Mouse (Mus musculus): ENCODE data around the gene Wwc2. TPM values are rescaled to one million over a fixed set of nuclear protein-coding genes. Genes with fewer than 3 reads are reported as not detected.

The Wwc2 gene
- total and polyA plus RNA-seq, 2 experiments from 2014 or later: 8.2 to 18.5 TPM

DNA sequence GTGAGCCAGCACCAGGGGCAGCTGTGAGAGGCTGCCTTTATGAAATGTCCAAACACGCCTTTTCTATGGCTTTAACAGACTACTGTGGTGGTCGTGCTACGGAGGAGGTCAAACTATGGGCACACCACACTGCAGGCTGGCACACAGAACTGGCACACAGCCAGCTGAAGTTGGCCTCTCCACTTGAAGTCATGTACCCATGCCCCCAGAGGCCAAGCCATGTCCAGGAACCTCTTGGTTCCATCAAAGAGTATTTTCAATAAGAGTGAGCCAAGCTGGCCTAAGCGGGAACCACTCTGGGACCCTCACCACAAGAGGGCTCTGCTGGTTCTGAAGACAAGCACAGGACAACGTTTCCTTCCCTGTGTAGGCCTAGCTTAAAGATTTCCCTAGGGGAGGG lies 49.7 kb downstream of the Wwc2 start:
- no peak overlapping the region for H3K4me2 ChIP-seq (ENCODE audit: low read depth, low read length)
- DNase-seq (ENCODE audit: low spot score): no peak
- peak overlapping the region; percentile 88 for H3K27ac ChIP-seq (ENCODE audit: low read depth)
- H3K9me3 ChIP-seq (replicated peaks; ENCODE audit: control insufficient read depth, low read length): no peaks in the 10 kb centered on the region
- no peak for TF ChIP-seq EP300 (IDR thresholded peaks at IDR 0.05; ENCODE audit: low read depth)
- TF ChIP-seq CTCF (IDR thresholded peaks at IDR 0.05; ENCODE audit: low read depth): peak; percentile 34
- no peak overlapping the region for H3K4me3 ChIP-seq (ENCODE audit: low read depth, low read length)
- 0 out of 2 replicates have a peak, but pooled peaks cover 2% of the 10 kb centered on the region for H3K36me3 ChIP-seq (replicated peaks; ENCODE audit: control insufficient read depth, insufficient read depth, low read length)
- 28% methylated on average over 5 of the region's 5 CpGs for WGBS
- ATAC-seq (ENCODE audit: insufficient read depth, low read depth): peak; percentile 39; the same call in 1 of the 2 replicates
- H3K27me3 ChIP-seq (ENCODE audit: control insufficient read depth, insufficient read depth, low read length): no peaks in the 10 kb centered on the region
- H3K9ac ChIP-seq (replicated peaks; ENCODE audit: low read depth, low read length): no peak overlapping the region
- H3K4me1 ChIP-seq (ENCODE audit: control insufficient read depth, insufficient read depth): peaks cover 24% of the 10 kb centered on the region

DNA sequence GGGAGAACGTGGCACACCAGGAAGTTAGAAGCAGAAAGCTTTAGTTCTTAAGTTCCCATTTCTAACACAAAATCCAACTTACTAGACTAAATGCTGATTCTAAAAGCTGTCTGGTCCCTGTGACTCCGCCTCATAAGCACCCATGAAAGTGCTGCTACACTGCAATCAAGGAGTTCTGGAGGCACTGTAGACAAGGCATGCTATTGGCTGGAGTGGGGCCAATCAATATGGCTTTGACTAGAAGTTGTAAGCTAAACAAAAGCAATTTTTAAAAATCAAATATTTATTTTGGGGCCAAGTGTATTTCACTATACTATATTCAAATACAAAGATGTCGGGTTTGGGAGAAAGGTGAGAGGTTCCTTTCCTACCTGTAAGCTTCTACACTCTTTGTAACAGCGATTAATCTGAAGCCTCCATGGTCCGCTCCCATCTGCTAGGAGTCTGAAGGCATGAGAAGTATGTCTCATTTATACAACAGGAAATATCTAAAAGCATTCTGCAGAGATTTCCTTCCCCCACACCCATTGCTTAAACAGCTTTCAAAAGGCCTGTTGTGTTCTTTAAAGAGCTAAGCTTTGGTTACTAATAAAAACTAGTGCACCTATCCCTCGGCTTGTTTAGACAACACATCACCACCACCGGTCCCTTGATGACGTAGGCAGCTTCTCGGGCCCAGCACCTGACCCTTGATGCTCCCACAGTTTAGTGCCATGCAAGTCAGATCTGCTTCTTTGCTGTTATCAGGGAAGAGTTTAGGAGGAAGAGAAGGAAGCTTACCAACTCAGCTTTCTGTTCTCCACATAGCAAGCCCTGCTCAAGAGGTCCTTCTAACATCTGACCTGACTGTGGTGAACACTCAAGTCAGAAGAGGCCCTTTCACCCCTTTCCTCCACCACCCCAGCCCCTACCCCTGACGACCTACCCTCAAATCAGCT lies 50.5 kb downstream of the Wwc2 start:
- DNase-seq (ENCODE audit: low spot score) (no peak), ATAC-seq (ENCODE audit: insufficient read depth, low read depth) (no peak)
- peak overlapping the region; percentile 88 for H3K27ac ChIP-seq (ENCODE audit: low read depth)
- H3K4me2 ChIP-seq (ENCODE audit: low read depth, low read length): peak overlapping the region; percentile 22; the same call in 1 of the 2 replicates
- no peak for TF ChIP-seq CTCF (IDR thresholded peaks at IDR 0.05; ENCODE audit: low read depth)
- TF ChIP-seq EP300 (IDR thresholded peaks at IDR 0.05; ENCODE audit: low read depth): no peak
- H3K9me3 ChIP-seq (replicated peaks; ENCODE audit: control insufficient read depth, low read length): no peaks in the 10 kb centered on the region
- no peaks in the 10 kb centered on the region for H3K36me3 ChIP-seq (replicated peaks; ENCODE audit: control insufficient read depth, insufficient read depth, low read length)
- H3K4me1 ChIP-seq (ENCODE audit: control insufficient read depth, insufficient read depth): peaks cover 24% of the 10 kb centered on the region
- H3K9ac ChIP-seq (replicated peaks; ENCODE audit: low read depth, low read length): no peak overlapping the region
- no peaks in the 10 kb centered on the region for H3K27me3 ChIP-seq (ENCODE audit: control insufficient read depth, insufficient read depth, low read length)
- no peak overlapping the region for H3K4me3 ChIP-seq (ENCODE audit: low read depth, low read length)
- 50% methylated on average over 10 of the region's 10 CpGs for WGBS

DNA sequence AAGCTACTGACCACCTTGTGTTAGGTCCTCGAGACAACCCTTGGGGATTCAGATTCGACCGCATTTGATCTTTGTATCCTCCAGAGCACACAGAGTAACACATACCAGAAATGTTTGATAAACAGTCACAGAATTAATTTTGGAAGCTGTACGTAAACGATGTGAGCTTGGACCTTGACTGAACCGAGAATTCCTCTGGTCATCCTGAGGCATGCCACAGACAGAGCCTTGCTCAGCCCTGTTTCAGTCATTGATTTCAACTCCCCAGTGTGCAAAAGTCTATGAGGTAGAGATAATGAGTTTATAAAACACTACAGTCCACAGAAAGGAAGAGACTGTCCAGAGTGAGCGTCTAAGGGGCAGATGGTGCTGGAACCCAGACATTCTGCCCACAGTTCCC lies 51.5 kb downstream of the Wwc2 start:
- no peak overlapping the region for H3K4me2 ChIP-seq (ENCODE audit: low read depth, low read length)
- ATAC-seq (ENCODE audit: insufficient read depth, low read depth) (peak; percentile 81), DNase-seq (ENCODE audit: low spot score) (peak; percentile 61)
- WGBS: 30% methylated on average over 7 of the region's 7 CpGs
- no peaks in the 10 kb centered on the region for H3K36me3 ChIP-seq (replicated peaks; ENCODE audit: control insufficient read depth, insufficient read depth, low read length)
- no peaks in the 10 kb centered on the region for H3K9me3 ChIP-seq (replicated peaks; ENCODE audit: control insufficient read depth, low read length)
- no peak overlapping the region for H3K4me3 ChIP-seq (ENCODE audit: low read depth, low read length)
- peaks cover 28% of the 10 kb centered on the region for H3K4me1 ChIP-seq (ENCODE audit: control insufficient read depth, insufficient read depth)
- H3K27ac ChIP-seq (ENCODE audit: low read depth): peak overlapping the region; percentile 88
- TF ChIP-seq CTCF (IDR thresholded peaks at IDR 0.05; ENCODE audit: low read depth) (no peak), EP300 (IDR thresholded peaks at IDR 0.05; ENCODE audit: low read depth) (no peak)
- H3K27me3 ChIP-seq (ENCODE audit: control insufficient read depth, insufficient read depth, low read length): no peaks in the 10 kb centered on the region
- no peak overlapping the region for H3K9ac ChIP-seq (replicated peaks; ENCODE audit: low read depth, low read length)

DNA sequence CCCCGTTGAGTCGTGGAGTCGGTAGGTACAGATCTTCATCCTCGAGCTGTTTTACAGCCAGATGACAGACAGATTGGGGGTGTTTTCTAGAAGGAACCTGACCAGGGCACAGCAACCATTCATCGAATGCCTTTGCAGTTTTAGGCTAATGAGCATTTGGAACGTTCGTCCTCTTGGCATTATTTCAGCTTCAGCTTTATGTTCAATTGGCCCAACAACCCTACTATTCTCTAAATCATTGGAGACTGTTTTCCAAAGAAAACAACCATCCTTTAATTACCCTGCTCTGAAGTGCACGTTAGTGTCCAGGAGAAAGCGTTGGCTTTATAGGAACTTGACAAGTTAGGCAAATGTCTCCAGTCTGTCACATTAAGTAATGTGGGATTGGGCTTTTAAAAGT lies 54.3 kb downstream of the Wwc2 start:
- Histone ChIP-seq H3K4me3 (ENCODE audit: low read depth, low read length) (no peak overlapping the region), H3K9ac (replicated peaks; ENCODE audit: low read depth, low read length) (no peak overlapping the region), H3K27me3 (ENCODE audit: control insufficient read depth, insufficient read depth, low read length) (no peaks in the 10 kb centered on the region), H3K9me3 (replicated peaks; ENCODE audit: control insufficient read depth, low read length) (no peaks in the 10 kb centered on the region), H3K4me2 (ENCODE audit: low read depth, low read length) (no peak overlapping the region), H3K27ac (ENCODE audit: low read depth) (peak overlapping the region; percentile 25; the same call in 1 of the 2 replicates), H3K4me1 (ENCODE audit: control insufficient read depth, insufficient read depth) (peaks cover 53% of the 10 kb centered on the region), H3K36me3 (replicated peaks; ENCODE audit: control insufficient read depth, insufficient read depth, low read length) (no peaks in the 10 kb centered on the region)
- 63% methylated on average over 9 of the region's 9 CpGs for WGBS
- no peak for DNase-seq (ENCODE audit: low spot score)
- no peak for TF ChIP-seq EP300 (IDR thresholded peaks at IDR 0.05; ENCODE audit: low read depth)
- ATAC-seq (ENCODE audit: insufficient read depth, low read depth): no peak

DNA sequence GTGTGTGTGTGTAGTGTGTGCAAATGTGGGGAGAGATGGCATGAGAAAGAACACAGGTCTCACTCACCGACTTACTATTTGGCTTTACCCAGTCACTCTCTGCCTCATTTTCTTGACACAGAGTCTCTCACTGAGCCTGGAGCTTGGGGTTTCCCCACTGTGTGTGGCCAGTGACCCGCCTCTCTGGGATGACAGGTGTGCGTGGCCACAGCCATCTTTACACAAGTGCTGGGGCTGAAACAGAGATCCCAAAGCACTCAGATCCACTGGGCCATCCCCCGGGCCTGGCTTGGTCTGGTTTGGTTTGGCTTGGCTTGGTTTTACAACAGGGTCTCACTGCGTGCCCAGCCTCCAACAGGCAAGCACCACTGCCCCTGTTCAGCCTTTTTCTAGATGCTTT lies 55.3 kb downstream of the Wwc2 start:
- DNase-seq (ENCODE audit: low spot score) (no peak), ATAC-seq (ENCODE audit: insufficient read depth, low read depth) (no peak)
- 81% methylated on average over 5 of the region's 5 CpGs for WGBS
- H3K9me3 ChIP-seq (replicated peaks; ENCODE audit: control insufficient read depth, low read length): no peaks in the 10 kb centered on the region
- H3K9ac ChIP-seq (replicated peaks; ENCODE audit: low read depth, low read length): no peak overlapping the region
- H3K4me3 ChIP-seq (ENCODE audit: low read depth, low read length): no peak overlapping the region
- H3K4me1 ChIP-seq (ENCODE audit: control insufficient read depth, insufficient read depth): peaks cover 47% of the 10 kb centered on the region
- no peak overlapping the region for H3K4me2 ChIP-seq (ENCODE audit: low read depth, low read length)
- H3K36me3 ChIP-seq (replicated peaks; ENCODE audit: control insufficient read depth, insufficient read depth, low read length): no peaks in the 10 kb centered on the region
- H3K27ac ChIP-seq (ENCODE audit: low read depth): no peak overlapping the region
- no peaks in the 10 kb centered on the region for H3K27me3 ChIP-seq (ENCODE audit: control insufficient read depth, insufficient read depth, low read length)
- TF ChIP-seq EP300 (IDR thresholded peaks at IDR 0.05; ENCODE audit: low read depth): no peak
- no peak for TF ChIP-seq CTCF (IDR thresholded peaks at IDR 0.05; ENCODE audit: low read depth)
